Mouse (Mus musculus) layer of hippocampus, postnatal 36 days (tissue): ENCODE results near the gene Cma2. TPM values are rescaled to one million over a fixed set of nuclear protein-coding genes. Genes with fewer than 3 reads are reported as not detected.
A peak's percentile ranks its signal among the peaks of the same experiment; 100 is the strongest.
"Not testable (repeated sequence)": the region's sequence is repeated elsewhere in the genome, so short reads cannot be mapped to it uniquely, and the experiment has no call there.

Experiments used
- DNase-seq, 2 experiments: peaks; one replicate each; pipeline ENCODE4 v3.0.0; 2022
- total RNA-seq, 2 experiments: library from RNA; stranded (reverse); gene quantifications; 2 replicates each; pipeline ENCODE4 v1.2.3; 2021

The Cma2 gene
- not detected for total RNA-seq

- DNase-seq, result no peak
These were observed at the start of gene Cma2 for GRCm38 (mm10) chr14:55950346-55951030. Gene Cma2, plus strand, starts transcription at chr14:55950980.

- DNase-seq, result no peak
These were observed 45.3 kb upstream of the Cma2 start for GRCm38 (mm10) chr14:55905518-55905917.

- no peak for DNase-seq
These were observed 37.4 kb upstream of the Cma2 start for GRCm38 (mm10) chr14:55913406-55913805.

GRCm38 (mm10) chr14:55918240-55919082, 32.3 kb upstream of the Cma2 start:
- peak; percentile 44 to 49 for DNase-seq

- DNase-seq, result no peak
These were observed 28.1 kb upstream of the Cma2 start for GRCm38 (mm10) chr14:55922475-55923232.

- no peak for DNase-seq
These were observed 23.9 kb upstream of the Cma2 start for GRCm38 (mm10) chr14:55926847-55927246.

GRCm38 (mm10) chr14:55929263-55929997, 21.4 kb upstream of the Cma2 start:
- DNase-seq, result no peak

- DNase-seq, result no peak
These were observed 17.2 kb upstream of the Cma2 start for GRCm38 (mm10) chr14:55933586-55933985.

GRCm38 (mm10) chr14:55940070-55940800, 10.5 kb upstream of the Cma2 start:
- no peak for DNase-seq

GRCm38 (mm10) chr14:55943601-55944000, 7.2 kb upstream of the Cma2 start:
- no peak for DNase-seq

- DNase-seq, result no peak
These were observed 6.2 kb upstream of the Cma2 start, which contains the start of gene Cma1 for GRCm38 (mm10) chr14:55944575-55944974. Gene Cma1, minus strand, starts transcription at chr14:55944675.

GRCm38 (mm10) chr14:55946269-55946969, 4.4 kb upstream of the Cma2 start:
- DNase-seq, result no peak

- DNase-seq, result no peak
These were observed 12.5 kb downstream of the Cma2 start for GRCm38 (mm10) chr14:55963263-55963662.

- DNase-seq, result not testable (repeated sequence)
These were observed 13.1 kb downstream of the Cma2 start for GRCm38 (mm10) chr14:55963900-55964299.

- DNase-seq, result not testable (repeated sequence)
These were observed 36.7 kb downstream of the Cma2 start for GRCm38 (mm10) chr14:55987464-55987863.

- no peak for DNase-seq
These were observed 62.4 kb downstream of the Cma2 start for GRCm38 (mm10) chr14:56013147-56013546.

GRCm38 (mm10) chr14:56013924-56014323, 63.1 kb downstream of the Cma2 start:
- DNase-seq, result no peak

- DNase-seq, result not testable (repeated sequence)
These were observed 66.9 kb downstream of the Cma2 start, which contains the start of gene Mcpt1 for GRCm38 (mm10) chr14:56017671-56018070. Gene Mcpt1, plus strand, starts transcription at chr14:56017971.

- DNase-seq, result no peak
These were observed 68.7 kb downstream of the Cma2 start for GRCm38 (mm10) chr14:56019446-56019845.

- DNase-seq, result not testable (repeated sequence)
These were observed 70.5 kb downstream of the Cma2 start for GRCm38 (mm10) chr14:56021305-56021704.
